Mouse (Mus musculus): ENCODE data around the gene Gtdc1.
A peak's percentile ranks its signal among the peaks of the same experiment; 100 is the strongest.

Gene Gtdc1

DNA sequence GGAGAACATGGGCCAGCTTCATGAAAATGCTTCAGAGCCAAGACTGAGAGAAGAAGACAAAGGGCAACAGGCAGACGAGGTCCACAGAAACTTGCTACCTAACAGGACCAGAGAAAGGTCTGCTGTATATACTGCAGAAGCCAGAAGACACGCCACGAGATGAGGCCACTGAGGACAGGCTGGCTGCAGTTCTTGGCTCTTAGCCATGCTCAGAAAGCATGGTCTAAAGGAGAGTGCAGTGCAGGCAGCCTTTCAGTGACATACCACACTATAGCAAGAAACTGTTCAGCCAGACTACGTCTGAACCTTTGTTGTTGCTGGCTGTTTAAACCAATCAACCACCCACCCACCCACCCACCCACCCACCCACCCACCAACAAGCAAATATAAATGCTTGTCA, 336.6 kb downstream of the Gtdc1 start:
- DNase-seq (ENCODE audit: low spot score in 2 of 2), result no peak

DNA sequence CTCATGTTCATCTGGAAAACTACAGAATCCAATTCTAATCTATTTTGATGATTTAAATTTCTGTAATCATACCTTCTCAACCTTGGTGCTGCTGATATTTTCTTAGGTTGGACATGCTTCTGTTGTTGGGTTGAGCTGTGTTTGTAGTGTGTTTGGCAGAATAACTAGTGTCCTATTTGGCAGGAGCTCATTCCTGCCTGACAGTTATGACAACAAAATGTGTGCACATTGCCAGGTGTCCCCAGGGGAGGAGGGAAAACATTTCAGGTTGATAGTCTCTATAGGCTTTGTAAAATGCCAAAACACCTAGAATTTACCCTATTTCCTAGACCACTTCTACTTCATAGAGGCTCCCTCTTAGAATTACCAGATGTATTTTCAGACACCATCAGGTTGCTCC, 343.4 kb downstream of the Gtdc1 start:
- no peak for DNase-seq (ENCODE audit: low spot score in 2 of 2)

DNA sequence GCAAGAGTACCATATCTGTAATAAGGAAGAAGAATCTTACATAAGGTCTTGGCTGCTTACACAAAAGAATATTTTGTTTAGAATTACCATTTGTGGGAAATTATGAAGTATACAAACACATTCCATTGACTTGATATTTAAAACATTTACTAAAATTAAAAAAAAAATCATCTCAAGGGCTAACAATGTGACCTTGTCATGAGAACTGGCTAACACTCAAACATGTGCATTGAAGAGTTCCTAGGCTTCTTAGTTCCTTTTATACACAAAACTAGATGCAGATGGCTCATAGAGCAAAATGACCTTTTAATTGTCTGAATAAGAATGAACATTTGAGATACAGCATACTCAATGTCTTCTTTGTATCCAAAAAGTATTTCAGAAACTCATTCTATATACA, 344.0 kb downstream of the Gtdc1 start:
- DNase-seq (ENCODE audit: low spot score in 2 of 2), result no peak

DNA sequence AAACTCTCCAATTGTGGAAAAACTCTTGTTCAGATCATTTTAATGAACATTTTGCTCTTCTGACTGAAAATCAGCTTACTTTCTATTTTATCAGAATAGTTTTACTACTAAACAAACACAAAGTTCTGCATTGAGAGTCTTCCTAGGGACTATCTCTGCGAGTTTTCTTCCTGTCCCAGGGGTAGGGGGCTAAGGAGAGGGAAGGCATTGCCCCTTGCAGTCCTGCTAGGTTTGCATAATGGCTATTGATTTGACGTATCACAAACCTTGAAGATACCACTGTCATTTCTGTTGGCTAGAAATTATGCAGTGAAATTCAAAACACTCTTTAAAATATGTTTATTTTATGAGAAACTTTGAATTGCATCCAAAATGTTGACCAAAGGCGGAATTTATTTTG, 355.6 kb downstream of the Gtdc1 start:
- no peak for DNase-seq (ENCODE audit: low spot score in 2 of 2)

GRCm38 (mm10) chr2:44571156-44571555, 356.3 kb downstream of the Gtdc1 start:
- no peak for DNase-seq (ENCODE audit: low spot score in 2 of 2)

DNA sequence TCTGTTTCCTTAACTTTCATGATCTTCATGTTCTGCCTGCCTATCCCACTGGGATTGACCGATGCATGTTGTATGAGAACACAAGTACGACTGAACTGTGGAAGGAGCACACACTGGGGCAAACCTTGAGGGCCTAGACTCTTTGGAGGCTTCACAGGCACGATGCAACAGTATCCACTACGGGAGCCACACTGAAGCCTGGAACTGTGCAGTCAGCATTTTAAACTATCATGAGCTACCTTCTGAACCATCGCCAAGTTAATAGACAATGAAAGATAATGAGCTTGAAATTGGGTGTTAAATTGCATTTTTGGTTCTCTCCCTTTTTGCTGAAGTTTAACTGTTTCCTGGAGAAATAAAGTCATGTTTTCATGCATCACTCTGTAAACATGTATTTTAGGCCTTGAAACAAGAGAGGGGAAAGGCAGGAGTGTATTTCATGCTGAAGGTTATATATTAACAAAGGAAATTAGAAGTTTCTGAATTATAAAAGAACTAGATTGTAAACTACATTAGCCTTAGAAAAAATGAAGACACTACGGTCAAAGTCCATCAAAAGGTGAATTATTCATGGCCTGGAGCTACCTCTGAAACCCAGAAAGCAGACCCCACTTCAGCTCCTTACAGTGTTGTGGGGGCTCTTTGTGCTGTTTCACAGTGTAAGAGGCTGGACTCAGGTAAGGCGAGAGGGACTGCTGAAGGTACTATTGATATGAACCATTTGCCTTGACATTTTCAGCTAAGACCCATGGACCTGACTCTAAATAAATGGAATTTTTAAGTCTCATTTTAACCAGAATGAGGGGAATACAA, 358.1 kb downstream of the Gtdc1 start:
- DNase-seq (ENCODE audit: low spot score in 2 of 2), result no peak

DNA sequence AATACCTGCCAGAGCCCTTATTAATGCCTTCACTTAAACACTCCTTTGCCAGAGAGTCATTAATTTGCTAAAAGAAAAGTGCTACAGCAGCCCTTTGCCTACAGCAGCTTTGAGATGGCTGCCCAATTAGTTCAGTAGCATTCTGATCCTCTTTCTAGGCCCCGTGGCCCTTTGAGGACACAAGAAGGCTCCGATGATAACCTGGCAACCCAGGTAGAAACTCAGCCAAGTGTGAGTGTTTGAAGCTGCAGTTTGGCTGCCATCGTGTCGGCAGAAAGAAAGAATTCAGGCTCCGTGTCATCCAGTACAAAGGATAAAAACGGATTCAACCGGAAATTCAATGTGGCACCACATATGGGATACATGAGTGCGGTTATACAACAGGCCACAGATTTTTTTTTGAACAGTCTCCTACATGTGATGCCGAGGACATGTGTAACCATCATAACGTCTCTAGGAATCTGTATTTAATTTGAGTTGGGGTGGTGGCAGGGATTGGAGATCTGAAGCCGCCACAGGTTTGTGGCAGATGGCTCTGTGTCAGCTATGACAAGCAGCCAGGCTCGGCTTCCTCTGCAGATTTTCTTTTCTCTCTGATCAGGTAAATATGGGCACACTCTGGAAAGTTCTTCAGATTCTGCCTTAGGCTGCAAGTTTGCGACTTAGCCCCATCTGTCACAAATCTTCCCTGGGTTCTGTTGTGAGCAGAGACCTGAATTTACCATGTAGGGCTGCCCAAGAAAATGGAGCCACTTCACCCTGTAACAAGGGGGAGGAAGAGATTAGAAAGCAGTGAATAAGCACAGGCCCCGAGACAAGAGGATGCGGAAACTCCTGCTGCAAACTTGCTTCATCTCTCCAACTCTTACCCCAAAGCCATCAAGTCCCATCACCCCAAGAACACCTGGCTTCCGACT, 362.4 kb downstream of the Gtdc1 start:
- peak in 1 of 2 experiments; percentile 40 for DNase-seq (ENCODE audit: low spot score in 2 of 2)

GRCm38 (mm10) chr2:44561789-44562188, 365.7 kb downstream of the Gtdc1 start:
- no peak for DNase-seq (ENCODE audit: low spot score in 2 of 2)

DNA sequence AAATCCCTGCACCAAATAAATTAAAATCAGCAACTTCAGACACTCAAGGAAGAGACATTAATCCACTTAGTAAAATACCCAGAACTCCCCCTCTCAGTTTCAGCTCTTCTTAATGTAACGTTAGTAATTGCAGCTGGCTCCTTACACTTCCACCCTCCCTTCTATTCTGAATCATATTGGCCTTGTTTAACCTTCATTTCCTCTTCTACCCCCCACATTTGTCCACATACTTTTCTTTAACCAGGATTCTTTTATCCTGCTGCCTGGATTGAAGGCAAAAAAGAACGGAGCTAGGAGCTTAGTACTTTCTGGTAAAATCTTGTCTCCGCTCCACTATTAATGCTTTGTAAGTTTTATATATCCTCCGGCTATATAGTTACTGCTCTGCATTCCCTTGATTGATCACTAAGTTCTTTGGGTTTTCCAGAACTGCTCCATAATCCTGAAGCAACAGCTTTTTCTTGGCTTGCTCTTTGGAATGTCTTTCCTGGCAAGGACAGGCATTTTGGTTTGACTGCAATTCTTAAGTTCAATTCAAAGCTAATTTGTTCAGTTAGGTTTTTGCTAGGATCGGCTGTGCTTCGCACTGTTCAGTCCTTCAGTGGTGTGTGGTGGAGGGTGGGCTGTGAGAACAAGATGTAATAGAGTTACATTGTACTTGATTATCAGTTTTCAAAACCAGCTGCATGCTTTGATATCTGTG, 368.1 kb downstream of the Gtdc1 start:
- DNase-seq (ENCODE audit: low spot score in 2 of 2), result no peak

- no peak for DNase-seq (ENCODE audit: low spot score in 2 of 2)
Observed at GRCm38 (mm10) chr2:44557669-44558281, 369.7 kb downstream of the Gtdc1 start.

DNA sequence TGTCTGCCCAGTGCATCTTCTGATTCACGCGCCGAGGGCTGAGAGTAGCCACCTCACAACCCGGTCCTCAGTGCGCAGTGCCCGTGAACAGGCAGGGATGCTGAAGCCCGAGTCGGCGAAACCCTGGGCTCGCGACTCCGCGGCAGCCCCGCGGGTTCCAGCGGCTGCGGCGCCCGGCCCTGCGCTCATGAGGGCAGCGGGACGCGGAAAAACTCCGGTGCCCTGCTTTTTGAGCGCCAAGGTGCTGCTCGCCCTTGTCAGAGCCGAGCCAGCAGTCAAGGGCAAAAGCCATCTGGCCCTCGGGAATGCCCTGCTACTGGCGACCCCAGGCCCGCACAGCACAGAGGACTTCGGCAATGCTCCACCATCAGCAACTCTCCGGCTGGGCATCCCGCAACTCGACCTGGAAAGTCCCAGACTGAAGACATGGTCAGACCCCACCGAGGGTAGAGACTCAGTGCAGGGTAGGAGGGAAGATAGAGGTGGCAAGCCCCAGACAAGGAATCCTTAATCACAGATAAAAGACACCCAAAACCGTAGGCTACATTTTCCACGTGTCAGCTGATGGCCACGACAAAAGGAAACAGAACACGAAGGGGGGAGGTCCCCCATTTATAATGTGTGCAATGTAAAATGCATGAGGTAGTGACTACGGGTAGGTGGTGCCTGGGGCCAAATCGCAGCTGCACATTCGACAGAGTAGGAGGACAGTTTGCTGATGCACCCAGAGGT, 370.4 kb downstream of the Gtdc1 start:
- DNase-seq (ENCODE audit: low spot score in 2 of 2), result peak in 1 of 2 experiments; percentile 43

DNA sequence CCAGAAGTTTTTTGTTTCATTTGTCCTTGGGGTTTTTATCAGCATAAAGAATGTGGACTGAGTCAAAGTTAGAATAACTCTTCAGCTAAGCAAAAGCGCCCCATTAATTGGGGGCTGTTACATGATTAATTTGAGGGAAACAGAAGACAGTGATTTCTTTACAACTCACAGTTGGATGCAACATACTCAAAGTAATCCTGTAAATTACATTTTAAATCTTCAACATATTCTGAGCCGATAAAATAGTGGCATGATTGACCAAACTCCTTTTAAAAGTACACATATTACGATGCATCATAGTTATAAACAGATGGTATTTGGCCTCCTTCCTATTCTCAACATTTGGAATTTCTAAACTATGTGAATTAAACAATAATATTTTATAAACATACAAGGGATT, 372.7 kb downstream of the Gtdc1 start:
- DNase-seq (ENCODE audit: low spot score in 2 of 2), result no peak

- no peak for DNase-seq (ENCODE audit: low spot score in 2 of 2)
Observed at GRCm38 (mm10) chr2:44549311-44549710, 378.1 kb downstream of the Gtdc1 start.

GRCm38 (mm10) chr2:44542775-44543174, 384.7 kb downstream of the Gtdc1 start:
- no peak for DNase-seq (ENCODE audit: low spot score in 2 of 2)

DNA sequence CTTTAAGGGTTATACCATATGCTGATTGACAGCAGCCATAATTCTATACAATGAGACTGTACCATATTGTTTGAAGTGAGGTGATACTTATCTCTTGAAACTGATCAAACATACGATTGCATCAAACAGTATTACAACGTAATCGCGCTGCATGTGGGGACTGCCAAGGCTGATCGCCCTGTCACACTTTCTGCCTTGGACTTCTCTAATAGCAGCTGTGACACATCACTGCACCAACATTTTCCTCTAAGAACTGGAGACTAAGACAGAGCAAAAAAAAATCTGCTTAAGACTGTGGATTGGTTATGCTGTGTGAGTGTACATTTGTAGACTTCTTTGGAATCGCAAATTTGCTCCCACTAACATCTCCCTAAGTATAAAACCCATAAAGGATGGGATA, 385.7 kb downstream of the Gtdc1 start:
- DNase-seq (ENCODE audit: low spot score in 2 of 2), result no peak

DNA sequence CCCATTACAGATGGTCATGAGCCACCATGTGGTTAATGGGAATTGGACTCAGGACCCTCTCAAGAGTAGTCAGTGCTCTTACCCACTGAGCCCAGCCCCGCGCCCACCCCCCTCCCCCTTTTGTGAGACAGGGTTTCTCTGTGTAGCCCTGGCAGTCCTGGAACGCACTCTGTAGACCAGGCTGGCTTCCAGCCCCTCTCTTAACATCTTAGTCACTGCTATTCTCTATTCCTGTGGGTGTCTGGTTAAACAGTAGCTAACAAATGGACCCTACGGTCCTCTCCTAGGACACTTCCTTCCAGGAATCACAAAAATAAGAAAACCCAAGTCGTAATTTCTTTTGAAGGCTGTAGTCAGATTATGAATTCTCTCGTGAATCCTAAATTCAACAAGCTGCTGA, 386.6 kb downstream of the Gtdc1 start:
- DNase-seq (ENCODE audit: low spot score in 2 of 2), result no peak

GRCm38 (mm10) chr2:44539121-44539634, 388.3 kb downstream of the Gtdc1 start:
- no peak for DNase-seq (ENCODE audit: low spot score in 2 of 2)

GRCm38 (mm10) chr2:44538135-44538534, 389.3 kb downstream of the Gtdc1 start:
- DNase-seq (ENCODE audit: low spot score in 2 of 2), result no peak

- DNase-seq (ENCODE audit: low spot score in 2 of 2), result no peak
Observed at GRCm38 (mm10) chr2:44535760-44536159, 391.7 kb downstream of the Gtdc1 start.

DNA sequence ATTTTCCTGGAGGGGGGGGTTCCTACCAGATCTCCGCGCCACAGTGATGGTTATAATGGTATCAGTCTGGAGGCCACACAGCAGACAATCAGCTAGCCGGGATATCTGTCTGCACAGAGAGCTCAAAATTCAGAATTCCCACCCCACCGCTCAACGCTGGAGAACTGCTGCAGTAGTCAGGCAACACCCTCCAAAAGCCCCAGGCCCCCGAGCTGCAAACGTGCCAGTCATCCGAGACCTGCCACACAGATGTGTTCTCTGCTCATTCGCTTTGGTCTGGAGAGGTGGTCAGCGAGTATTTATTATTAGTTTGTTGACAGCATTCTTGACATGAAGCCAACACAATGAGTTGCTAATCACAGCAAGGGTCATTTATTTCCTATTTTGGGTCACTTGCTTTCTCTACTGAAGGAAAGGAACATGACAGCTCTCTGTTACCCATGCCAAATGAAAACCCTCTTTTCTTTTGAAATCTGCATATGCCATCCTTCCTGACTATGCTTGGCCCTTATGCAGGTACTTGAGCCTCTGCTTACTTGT, 392.3 kb downstream of the Gtdc1 start:
- no peak for DNase-seq (ENCODE audit: low spot score in 2 of 2)
